Mouse (Mus musculus): Measurements from ENCODE around the gene Gm11985.

DNA sequence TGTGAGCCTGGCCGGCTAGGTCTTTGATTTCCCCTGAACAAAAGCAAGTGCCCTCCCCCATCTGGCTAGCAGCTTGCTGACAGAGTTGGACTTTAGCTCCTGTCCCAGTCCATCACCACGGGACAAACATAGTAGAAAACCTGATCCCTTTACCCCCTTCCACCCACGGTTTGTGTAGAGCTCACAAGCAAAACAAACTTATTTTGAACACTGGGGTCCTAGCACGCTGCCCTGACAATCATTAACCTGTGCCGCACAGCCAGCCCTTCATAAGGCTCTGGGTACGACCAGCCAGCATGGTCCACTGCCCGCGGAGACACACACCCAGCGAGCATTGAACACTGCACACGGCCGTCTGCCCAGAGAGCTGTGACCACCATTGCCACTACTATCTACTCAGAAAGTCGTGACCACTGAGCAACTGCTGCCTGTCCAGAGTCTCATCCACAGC is 9.1 kb upstream of the Gm11985 start, which contains the start of gene Igfbp1:
- TF ChIP-seq CTCF (IDR thresholded peaks at IDR 0.05; ENCODE audit: low read depth, low read length): no peak
- peak; percentile 93 for TF ChIP-seq POLR2A (IDR thresholded peaks at IDR 0.05; ENCODE audit: extremely low read depth, insufficient read depth, low read length)
